Mouse (Mus musculus): ENCODE measurements at regions not wholly inside any gene's neighbourhood (a gene's known extent, or its start where the extent isn't known, plus 50 kb on each side); places are given as distances from the start of the nearest gene placed in this dataset.

- TF ChIP-seq CTCF (IDR thresholded peaks at IDR 0.05; ENCODE audit: low read depth): no peak
- no peak for TF ChIP-seq EP300 (optimal IDR thresholded peaks at IDR 0.05)
Measured at GRCm38 (mm10) chr15:59158760-59159159, 269.7 kb downstream of the Gm49356 start.
